Mouse (Mus musculus): ENCODE results near the gene Mfng. TPM values are rescaled to one million over a fixed set of nuclear protein-coding genes. Genes with fewer than 3 reads are reported as not detected.

Mfng gene
- polyA plus RNA-seq, 1 experiment from 2014 or later, result 28.0 TPM

DNA sequence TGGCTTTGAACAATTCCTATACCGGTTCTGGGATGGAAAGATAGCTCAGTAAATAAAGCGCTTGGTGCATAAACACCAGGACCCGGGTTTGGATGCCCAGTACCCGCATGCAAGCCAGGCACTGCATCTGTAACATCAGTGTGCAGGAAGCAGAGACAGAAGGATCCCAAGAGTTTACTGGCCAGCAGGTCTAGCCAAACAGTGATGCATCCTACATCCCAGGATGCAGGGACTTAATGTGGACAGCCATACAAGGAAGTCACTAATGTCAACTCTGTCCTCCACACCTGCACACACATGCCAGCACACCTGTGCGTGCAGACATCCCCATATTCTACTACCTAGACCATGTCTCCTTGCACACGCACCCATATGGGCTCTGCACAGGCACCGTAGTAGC is 12.0 kb upstream of the Mfng start:
- Histone ChIP-seq H3K4me3 (replicated peaks; ENCODE audit: low read depth, low read length) (no peak overlapping the region), H3K27ac (replicated peaks; ENCODE audit: low read depth, low read length) (no peak overlapping the region), H3K27me3 (ENCODE audit: control insufficient read depth, insufficient read depth, low read length) (no peaks in the 10 kb centered on the region), H3K36me3 (ENCODE audit: control insufficient read depth, insufficient read depth, low read length) (no peaks in the 10 kb centered on the region), H3K4me2 (ENCODE audit: low read length) (no peak overlapping the region), H3K9ac (replicated peaks; ENCODE audit: low read length) (no peak overlapping the region), H3K9me3 (ENCODE audit: control insufficient read depth, low read length) (no peaks in the 10 kb centered on the region), H3K4me1 (ENCODE audit: control insufficient read depth, insufficient read depth, low read length) (no peaks in the 10 kb centered on the region; the same call in 1 of the 2 replicates)
- ATAC-seq (ENCODE audit: low FRiP score, low TSS enrichment) (no peak), DNase-seq (no peak)
- 93% methylated on average over 7 of the region's 7 CpGs for WGBS

DNA sequence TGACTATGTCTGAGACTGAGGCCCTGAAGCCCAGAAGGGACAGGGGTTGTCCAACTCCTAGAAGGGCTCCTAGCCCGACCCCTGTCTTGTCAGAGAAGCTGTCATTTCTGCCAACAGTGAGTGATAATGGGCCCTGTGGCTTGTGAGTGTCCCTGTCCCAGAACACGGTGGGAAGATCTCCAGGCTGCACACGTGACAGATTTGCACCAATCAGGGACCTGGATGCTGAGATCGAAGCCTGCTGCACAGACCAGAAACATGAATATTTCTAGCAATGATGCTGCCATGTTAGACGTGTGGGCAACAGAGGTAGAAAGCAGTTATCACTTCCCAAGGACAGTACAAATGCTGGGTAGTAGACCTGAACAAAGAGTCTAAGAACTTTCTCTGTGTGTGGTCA is 11.2 kb upstream of the Mfng start:
- H3K4me3 ChIP-seq (replicated peaks; ENCODE audit: low read depth, low read length), result no peak overlapping the region
- DNase-seq (no peak), ATAC-seq (ENCODE audit: low FRiP score, low TSS enrichment) (no peak)
- H3K27me3 ChIP-seq (ENCODE audit: control insufficient read depth, insufficient read depth, low read length), result no peaks in the 10 kb centered on the region
- H3K36me3 ChIP-seq (ENCODE audit: control insufficient read depth, insufficient read depth, low read length), result no peaks in the 10 kb centered on the region
- no peak overlapping the region for H3K9ac ChIP-seq (replicated peaks; ENCODE audit: low read length)
- no peak overlapping the region for H3K4me2 ChIP-seq (ENCODE audit: low read length)
- H3K27ac ChIP-seq (replicated peaks; ENCODE audit: low read depth, low read length), result no peak overlapping the region
- 57% methylated on average over 5 of the region's 5 CpGs for WGBS
- H3K9me3 ChIP-seq (ENCODE audit: control insufficient read depth, low read length), result no peaks in the 10 kb centered on the region
- no peaks in the 10 kb centered on the region; the same call in 1 of the 2 replicates for H3K4me1 ChIP-seq (ENCODE audit: control insufficient read depth, insufficient read depth, low read length)

GRCm38 (mm10) chr15:78782348-78783103 is 9.3 kb upstream of the Mfng start:
- Histone ChIP-seq H3K4me1 (ENCODE audit: control insufficient read depth, insufficient read depth, low read length) (peaks cover 2% of the 10 kb centered on the region; the same call in 1 of the 2 replicates), H3K27me3 (ENCODE audit: control insufficient read depth, insufficient read depth, low read length) (no peaks in the 10 kb centered on the region), H3K4me3 (replicated peaks; ENCODE audit: low read depth, low read length) (no peak overlapping the region), H3K4me2 (ENCODE audit: low read length) (no peak overlapping the region), H3K36me3 (ENCODE audit: control insufficient read depth, insufficient read depth, low read length) (no peaks in the 10 kb centered on the region), H3K27ac (replicated peaks; ENCODE audit: low read depth, low read length) (no peak overlapping the region), H3K9me3 (ENCODE audit: control insufficient read depth, low read length) (no peaks in the 10 kb centered on the region), H3K9ac (replicated peaks; ENCODE audit: low read length) (no peak overlapping the region)
- DNase-seq (no peak), ATAC-seq (ENCODE audit: low FRiP score, low TSS enrichment) (no peak)
- 64% methylated on average over 14 of the region's 14 CpGs for WGBS

DNA sequence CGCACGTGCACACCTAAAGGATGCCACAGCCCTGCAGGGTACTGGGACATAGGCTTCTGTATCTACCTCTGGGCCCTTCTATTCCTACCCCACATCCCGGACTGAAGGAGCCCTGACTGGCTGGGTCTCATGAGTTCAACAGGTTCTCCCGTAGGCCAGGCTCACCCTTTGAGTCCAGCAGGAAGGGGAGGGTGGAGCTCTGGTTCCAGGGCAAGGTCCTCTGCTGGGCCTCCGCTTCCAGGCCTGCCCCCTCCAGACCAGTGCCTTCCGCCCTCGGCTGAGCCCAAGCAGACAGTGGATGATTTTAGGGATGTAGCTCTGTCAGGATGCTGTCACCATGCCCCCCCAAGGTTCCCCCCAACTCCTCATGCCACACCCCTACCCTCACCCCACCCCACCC is 7.6 kb upstream of the Mfng start:
- ATAC-seq (ENCODE audit: low FRiP score, low TSS enrichment), result no peak

GRCm38 (mm10) chr15:78780359-78780758 is 7.1 kb upstream of the Mfng start:
- DNase-seq (no peak), ATAC-seq (ENCODE audit: low FRiP score, low TSS enrichment) (no peak)
- Histone ChIP-seq H3K4me1 (ENCODE audit: control insufficient read depth, insufficient read depth, low read length) (0 out of 2 replicates have a peak, but pooled peaks cover 2% of the 10 kb centered on the region), H3K4me2 (ENCODE audit: low read length) (no peak overlapping the region), H3K27me3 (ENCODE audit: control insufficient read depth, insufficient read depth, low read length) (no peaks in the 10 kb centered on the region), H3K9me3 (ENCODE audit: control insufficient read depth, low read length) (no peaks in the 10 kb centered on the region), H3K27ac (replicated peaks; ENCODE audit: low read depth, low read length) (no peak overlapping the region), H3K36me3 (ENCODE audit: control insufficient read depth, insufficient read depth, low read length) (no peaks in the 10 kb centered on the region), H3K4me3 (replicated peaks; ENCODE audit: low read depth, low read length) (no peak overlapping the region), H3K9ac (replicated peaks; ENCODE audit: low read length) (no peak overlapping the region)
- 93% methylated on average over 14 of the region's 14 CpGs for WGBS

More for the DNA sequence above, 7.6 kb upstream of the Mfng start:
- no peak overlapping the region for H3K27ac ChIP-seq (replicated peaks; ENCODE audit: low read depth, low read length)
- peaks cover 2% of the 10 kb centered on the region; the same call in 1 of the 2 replicates for H3K4me1 ChIP-seq (ENCODE audit: control insufficient read depth, insufficient read depth, low read length)
- no peaks in the 10 kb centered on the region for H3K36me3 ChIP-seq (ENCODE audit: control insufficient read depth, insufficient read depth, low read length)
- no peak for DNase-seq
- no peak overlapping the region for H3K9ac ChIP-seq (replicated peaks; ENCODE audit: low read length)
- no peaks in the 10 kb centered on the region for H3K27me3 ChIP-seq (ENCODE audit: control insufficient read depth, insufficient read depth, low read length)
- 84% methylated on average over 7 of the region's 7 CpGs for WGBS
- no peak overlapping the region for H3K4me3 ChIP-seq (replicated peaks; ENCODE audit: low read depth, low read length)
- no peak overlapping the region for H3K4me2 ChIP-seq (ENCODE audit: low read length)
- H3K9me3 ChIP-seq (ENCODE audit: control insufficient read depth, low read length), result no peaks in the 10 kb centered on the region

DNA sequence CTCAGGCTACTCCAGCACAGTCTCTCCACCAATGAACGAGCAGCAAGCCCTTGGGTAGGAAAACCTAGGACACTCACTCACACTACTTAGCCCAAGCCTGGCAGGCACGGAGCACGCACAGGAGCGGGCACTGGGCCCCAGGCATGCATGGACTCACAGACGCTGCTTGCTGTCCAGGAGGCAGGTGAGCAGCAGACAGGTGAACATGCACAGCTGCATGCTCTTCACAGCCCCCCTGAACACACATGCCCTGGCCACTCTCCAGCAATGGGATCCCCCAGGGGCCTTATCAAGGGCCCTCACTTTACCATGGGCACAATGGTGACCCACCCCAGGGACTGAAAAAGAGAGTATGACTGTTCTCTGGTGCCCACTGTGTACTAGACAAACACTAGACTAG is 6.4 kb upstream of the Mfng start:
- H3K9ac ChIP-seq (replicated peaks; ENCODE audit: low read length), result no peak overlapping the region
- H3K27me3 ChIP-seq (ENCODE audit: control insufficient read depth, insufficient read depth, low read length), result no peaks in the 10 kb centered on the region
- ATAC-seq (ENCODE audit: low FRiP score, low TSS enrichment), result no peak
- H3K27ac ChIP-seq (replicated peaks; ENCODE audit: low read depth, low read length), result no peak overlapping the region
- DNase-seq, result no peak
- no peaks in the 10 kb centered on the region for H3K36me3 ChIP-seq (ENCODE audit: control insufficient read depth, insufficient read depth, low read length)
- no peak overlapping the region for H3K4me3 ChIP-seq (replicated peaks; ENCODE audit: low read depth, low read length)
- H3K4me2 ChIP-seq (ENCODE audit: low read length), result no peak overlapping the region
- H3K9me3 ChIP-seq (ENCODE audit: control insufficient read depth, low read length), result no peaks in the 10 kb centered on the region
- 0 out of 2 replicates have a peak, but pooled peaks cover 2% of the 10 kb centered on the region for H3K4me1 ChIP-seq (ENCODE audit: control insufficient read depth, insufficient read depth, low read length)
- 89% methylated on average over 5 of the region's 5 CpGs for WGBS

GRCm38 (mm10) chr15:78779253-78779652 is 6.0 kb upstream of the Mfng start:
- Histone ChIP-seq H3K9ac (replicated peaks; ENCODE audit: low read length) (no peak overlapping the region), H3K4me2 (ENCODE audit: low read length) (no peak overlapping the region), H3K9me3 (ENCODE audit: control insufficient read depth, low read length) (no peaks in the 10 kb centered on the region), H3K36me3 (ENCODE audit: control insufficient read depth, insufficient read depth, low read length) (no peaks in the 10 kb centered on the region), H3K27ac (replicated peaks; ENCODE audit: low read depth, low read length) (no peak overlapping the region), H3K4me3 (replicated peaks; ENCODE audit: low read depth, low read length) (no peak overlapping the region), H3K27me3 (ENCODE audit: control insufficient read depth, insufficient read depth, low read length) (no peaks in the 10 kb centered on the region), H3K4me1 (ENCODE audit: control insufficient read depth, insufficient read depth, low read length) (0 out of 2 replicates have a peak, but pooled peaks cover 2% of the 10 kb centered on the region)
- WGBS, result 82% methylated on average over 8 of the region's 8 CpGs
- DNase-seq (no peak), ATAC-seq (ENCODE audit: low FRiP score, low TSS enrichment) (no peak)

GRCm38 (mm10) chr15:78778077-78778870 is 5.0 kb upstream of the Mfng start:
- ATAC-seq (ENCODE audit: low FRiP score, low TSS enrichment) (peak; percentile 5; the same call in 1 of the 2 replicates), DNase-seq (peak; percentile 87)
- no peak overlapping the region for H3K4me3 ChIP-seq (replicated peaks; ENCODE audit: low read depth, low read length)
- no peaks in the 10 kb centered on the region for H3K27me3 ChIP-seq (ENCODE audit: control insufficient read depth, insufficient read depth, low read length)
- H3K9ac ChIP-seq (replicated peaks; ENCODE audit: low read length), result no peak overlapping the region
- WGBS, result 39% methylated on average over 15 of the region's 15 CpGs
- H3K4me1 ChIP-seq (ENCODE audit: control insufficient read depth, insufficient read depth, low read length), result 0 out of 2 replicates have a peak, but pooled peaks cover 6% of the 10 kb centered on the region
- H3K9me3 ChIP-seq (ENCODE audit: control insufficient read depth, low read length), result no peaks in the 10 kb centered on the region
- no peak overlapping the region for H3K4me2 ChIP-seq (ENCODE audit: low read length)
- H3K36me3 ChIP-seq (ENCODE audit: control insufficient read depth, insufficient read depth, low read length), result no peaks in the 10 kb centered on the region
- no peak overlapping the region; the same call in 1 of the 2 replicates for H3K27ac ChIP-seq (replicated peaks; ENCODE audit: low read depth, low read length)

All from midbrain, embryonic 14.5 days (tissue).